Mouse (Mus musculus): ENCODE results near the gene Asb13. TPM values are rescaled to one million over a fixed set of nuclear protein-coding genes. Genes with fewer than 3 reads are reported as not detected.

Asb13 gene
- polyA plus RNA-seq (2014; fragmentation: Illumina TruSeq; extraction: RNeasy Lipid Tissue Mini Kit (QIAGEN cat#74804); ENCODE audit: low read depth, low replicate concordance), result 0.60 TPM

GRCm38 (mm10) chr13:3633895-3634811 lies at the start of gene Asb13:
Gene Asb13, plus strand, starts transcription at chr13:3634032.

GRCm38 (mm10) chr13:3610795-3611438 lies 22.9 kb upstream of the Asb13 start, which contains the start of gene Fam208b:
Gene Fam208b, minus strand, starts transcription at chr13:3611108.

Other genes with a start within 250 kb of the Asb13 start
- gene Gdi2, start 96.0 kb upstream of the Asb13 start, polyA plus RNA-seq (2014; fragmentation: Illumina TruSeq; extraction: RNeasy Lipid Tissue Mini Kit (QIAGEN cat#74804); ENCODE audit: low read depth, low replicate concordance), result 662 TPM
- gene Fam208b, start 22.9 kb upstream of the Asb13 start, polyA plus RNA-seq (2014; fragmentation: Illumina TruSeq; extraction: RNeasy Lipid Tissue Mini Kit (QIAGEN cat#74804); ENCODE audit: low read depth, low replicate concordance), result 318 TPM
- not detected for gene Calml3, start 170.3 kb downstream of the Asb13 start, polyA plus RNA-seq (2014; fragmentation: Illumina TruSeq; extraction: RNeasy Lipid Tissue Mini Kit (QIAGEN cat#74804); ENCODE audit: low read depth, low replicate concordance)
- gene Calm4, start 203.7 kb downstream of the Asb13 start, polyA plus RNA-seq (2014; fragmentation: Illumina TruSeq; extraction: RNeasy Lipid Tissue Mini Kit (QIAGEN cat#74804); ENCODE audit: low read depth, low replicate concordance), result not detected
- not detected for gene Calm5, start 220.1 kb downstream of the Asb13 start, polyA plus RNA-seq (2014; fragmentation: Illumina TruSeq; extraction: RNeasy Lipid Tissue Mini Kit (QIAGEN cat#74804); ENCODE audit: low read depth, low replicate concordance)

Data from testis, adult 10 weeks (tissue).